Mouse (Mus musculus): ENCODE data around the gene Hdac9.

Gene Hdac9

GRCm38 (mm10) chr12:34688941-34689340, 228.0 kb downstream of the Hdac9 start:
- no peak for DNase-seq

GRCm38 (mm10) chr12:34683375-34683774, 233.5 kb downstream of the Hdac9 start:
- no peak for DNase-seq

GRCm38 (mm10) chr12:34682657-34683056, 234.2 kb downstream of the Hdac9 start:
- no peak for DNase-seq

- DNase-seq, result no peak
These were observed 236.3 kb downstream of the Hdac9 start for GRCm38 (mm10) chr12:34680576-34680975.

- DNase-seq, result no peak
These were observed 239.8 kb downstream of the Hdac9 start for GRCm38 (mm10) chr12:34677110-34677509.

GRCm38 (mm10) chr12:34674235-34674634, 242.7 kb downstream of the Hdac9 start:
- DNase-seq, result no peak

GRCm38 (mm10) chr12:34673539-34673938, 243.4 kb downstream of the Hdac9 start:
- DNase-seq, result no peak

GRCm38 (mm10) chr12:34664758-34665157, 252.1 kb downstream of the Hdac9 start:
- peak; percentile 77 for DNase-seq

GRCm38 (mm10) chr12:34661378-34661777, 255.5 kb downstream of the Hdac9 start:
- DNase-seq, result no peak

- no peak for DNase-seq
These were observed 256.9 kb downstream of the Hdac9 start for GRCm38 (mm10) chr12:34660027-34660426.

- no peak for DNase-seq
These were observed 258.3 kb downstream of the Hdac9 start for GRCm38 (mm10) chr12:34658568-34658967.

GRCm38 (mm10) chr12:34658119-34658518, 258.8 kb downstream of the Hdac9 start:
- DNase-seq, result peak; percentile 40

GRCm38 (mm10) chr12:34653615-34654014, 263.3 kb downstream of the Hdac9 start:
- no peak for DNase-seq

GRCm38 (mm10) chr12:34648753-34649152, 268.1 kb downstream of the Hdac9 start:
- no peak for DNase-seq

- DNase-seq, result no peak
These were observed 275.1 kb downstream of the Hdac9 start for GRCm38 (mm10) chr12:34641705-34642259.

- no peak for DNase-seq
These were observed 279.4 kb downstream of the Hdac9 start for GRCm38 (mm10) chr12:34637238-34638124.

GRCm38 (mm10) chr12:34619101-34619500, 297.8 kb downstream of the Hdac9 start:
- no peak for DNase-seq

GRCm38 (mm10) chr12:34618321-34618720, 298.6 kb downstream of the Hdac9 start:
- no peak for DNase-seq

GRCm38 (mm10) chr12:34617836-34618235, 299.1 kb downstream of the Hdac9 start:
- DNase-seq, result no peak

- DNase-seq, result no peak
These were observed 302.1 kb downstream of the Hdac9 start for GRCm38 (mm10) chr12:34614796-34615195.

GRCm38 (mm10) chr12:34612511-34612910, 304.4 kb downstream of the Hdac9 start:
- no peak for DNase-seq

GRCm38 (mm10) chr12:34604521-34604920, 312.4 kb downstream of the Hdac9 start:
- DNase-seq, result no peak

- DNase-seq, result no peak
These were observed 322.6 kb downstream of the Hdac9 start for GRCm38 (mm10) chr12:34594167-34594793.

- no peak for DNase-seq
These were observed 329.7 kb downstream of the Hdac9 start for GRCm38 (mm10) chr12:34587171-34587570.
